Mouse (Mus musculus) adipose tissue, adult 10 weeks (tissue): Measurements from ENCODE around the gene Casc3. TPM values are rescaled to one million over a fixed set of nuclear protein-coding genes. Genes with fewer than 3 reads are reported as not detected.

Source experiments
- polyA plus RNA-seq: library from polyadenylated mRNA; stranded (reverse); fragments of 350-450 nt; fragmentation: Illumina TruSeq; extraction: RNeasy Lipid Tissue Mini Kit (QIAGEN cat#74804); gene quantifications from one replicate; pipeline ENCODE4 v1.2.3, GENCODE M21; 2014; ENCODE audit warnings: low read depth, low replicate concordance

The Casc3 gene
- polyA plus RNA-seq = 26.9 TPM

GRCm38 (mm10) chr11:98804605-98805004 lies at the start of gene Casc3:
TSS of gene Casc3 (plus strand) at chr11:98804905.

DNA sequence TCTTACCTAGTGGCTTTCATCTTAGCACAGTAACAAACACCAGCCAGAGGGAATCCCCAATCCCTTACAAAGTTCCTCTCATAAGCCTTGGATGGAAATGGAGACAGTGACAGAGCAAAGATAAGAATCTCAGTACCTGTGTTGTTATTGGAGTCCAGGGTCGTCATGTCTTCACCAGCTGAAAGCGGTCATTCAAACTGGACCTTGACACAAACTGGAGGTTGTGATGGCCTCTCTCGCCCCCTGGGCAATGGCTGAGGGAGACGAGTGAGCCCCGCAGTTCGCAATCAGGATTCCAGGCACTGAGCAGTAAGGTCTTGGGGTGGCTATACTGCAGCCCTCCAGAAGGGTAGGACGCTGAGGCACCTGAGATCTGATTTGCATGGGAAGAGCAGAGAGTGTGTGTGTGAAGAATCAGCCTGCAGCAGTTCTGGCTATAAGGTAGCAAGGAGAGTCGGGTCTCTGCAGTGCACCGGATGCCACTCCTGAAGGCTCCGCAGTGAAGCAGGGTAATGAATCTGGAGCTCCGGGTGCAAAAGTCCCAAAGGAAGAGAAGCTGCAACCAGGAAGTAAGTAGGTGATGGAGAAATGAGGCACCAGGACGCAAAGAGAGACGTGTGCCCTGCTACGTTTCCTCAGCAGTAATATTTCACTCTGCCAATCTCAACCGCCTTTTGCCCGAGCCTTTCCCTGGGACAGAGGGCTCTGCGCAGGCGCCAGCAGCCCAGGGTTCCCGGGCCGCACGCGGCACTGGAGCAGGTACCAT lies 29.9 kb upstream of the Casc3 start, which contains the start of gene Nr1d1:
Nr1d1 (minus strand) TSS at position 752 of the 766 bp plus-strand sequence.

GRCm38 (mm10) chr11:98795015-98795713 lies 9.5 kb upstream of the Casc3 start, which contains the start of gene Msl1:
TSS of gene Msl1 (plus strand) at chr11:98795516.

DNA sequence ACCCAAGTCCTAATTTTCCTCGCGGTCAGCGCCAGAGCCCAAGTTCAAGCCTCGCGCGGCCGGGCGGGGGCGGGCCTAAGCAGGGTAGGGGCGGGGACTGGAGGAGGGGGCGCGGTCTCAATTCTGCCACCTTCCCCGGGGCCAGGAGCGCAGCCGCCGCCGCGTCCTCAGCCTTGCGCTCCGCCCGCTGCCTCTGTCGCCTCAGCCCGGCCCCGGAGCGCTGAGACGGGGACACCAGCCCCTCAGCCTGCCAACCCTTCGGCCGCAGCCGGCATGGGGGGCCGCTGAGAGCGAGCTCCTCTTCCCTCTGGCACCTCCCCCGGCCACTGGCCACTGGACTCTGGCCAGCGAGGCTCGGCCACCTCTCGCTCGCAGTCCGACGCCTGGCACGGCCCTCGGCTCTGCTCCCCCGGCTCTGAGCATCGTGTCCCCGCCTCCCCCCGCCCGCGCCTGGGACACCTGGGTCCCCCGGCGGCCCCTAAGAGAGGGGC lies 32.0 kb downstream of the Casc3 start, which contains the start of gene Rapgefl1:
Rapgefl1 (plus strand) TSS at position 135 of the 491 bp plus-strand sequence.

GRCm38 (mm10) chr11:98863028-98863750 lies 58.5 kb downstream of the Casc3 start, which contains the start of gene Wipf2:
TSS of gene Wipf2 (plus strand) at chr11:98863638.

Other genes starting within 250 kb of the Casc3 start
- gene Ormdl3, start 217.5 kb upstream of the Casc3 start, polyA plus RNA-seq = 125 TPM
- gene Lrrc3c, start 206.6 kb upstream of the Casc3 start, polyA plus RNA-seq = not detected
- not detected for gene Gm12355, start 179.2 kb upstream of the Casc3 start, polyA plus RNA-seq
- not detected for gene Gsdma3, start 178.5 kb upstream of the Casc3 start, polyA plus RNA-seq
- gene Gsdma2, start 158.1 kb upstream of the Casc3 start, polyA plus RNA-seq = not detected
- 0.31 TPM for gene Gsdma, start 140.6 kb upstream of the Casc3 start, polyA plus RNA-seq
- 87.4 TPM for gene Psmd3, start 122.4 kb upstream of the Casc3 start, polyA plus RNA-seq
- gene Csf3, start 103.6 kb upstream of the Casc3 start, polyA plus RNA-seq = 0.79 TPM
- 44.4 TPM for gene Med24, start 75.5 kb upstream of the Casc3 start, polyA plus RNA-seq
- 71.0 TPM for gene Thra, start 64.3 kb upstream of the Casc3 start, polyA plus RNA-seq
- 36.2 TPM for gene Nr1d1, start 29.6 kb upstream of the Casc3 start, polyA plus RNA-seq
- 61.1 TPM for gene Msl1, start 9.4 kb upstream of the Casc3 start, polyA plus RNA-seq
- 1.9 TPM for gene Rapgefl1, start 31.9 kb downstream of the Casc3 start, polyA plus RNA-seq
- gene Wipf2, start 58.7 kb downstream of the Casc3 start, polyA plus RNA-seq = 8.2 TPM
- 1.4 TPM for gene Cdc6, start 102.9 kb downstream of the Casc3 start, polyA plus RNA-seq
- 15.1 TPM for gene Rara, start 122.9 kb downstream of the Casc3 start, polyA plus RNA-seq
- gene Gjd3, start 178.1 kb downstream of the Casc3 start, polyA plus RNA-seq = not detected
- 5.5 TPM for gene Top2a, start 219.3 kb downstream of the Casc3 start, polyA plus RNA-seq
- gene Igfbp4, start 236.3 kb downstream of the Casc3 start, polyA plus RNA-seq = 275 TPM